Mouse (Mus musculus): ENCODE results near the gene Agtpbp1.
"Not testable (repeated sequence)": the region's sequence is repeated elsewhere in the genome, so short reads cannot be mapped to it uniquely, and the experiment has no call there.

The Agtpbp1 gene

DNA sequence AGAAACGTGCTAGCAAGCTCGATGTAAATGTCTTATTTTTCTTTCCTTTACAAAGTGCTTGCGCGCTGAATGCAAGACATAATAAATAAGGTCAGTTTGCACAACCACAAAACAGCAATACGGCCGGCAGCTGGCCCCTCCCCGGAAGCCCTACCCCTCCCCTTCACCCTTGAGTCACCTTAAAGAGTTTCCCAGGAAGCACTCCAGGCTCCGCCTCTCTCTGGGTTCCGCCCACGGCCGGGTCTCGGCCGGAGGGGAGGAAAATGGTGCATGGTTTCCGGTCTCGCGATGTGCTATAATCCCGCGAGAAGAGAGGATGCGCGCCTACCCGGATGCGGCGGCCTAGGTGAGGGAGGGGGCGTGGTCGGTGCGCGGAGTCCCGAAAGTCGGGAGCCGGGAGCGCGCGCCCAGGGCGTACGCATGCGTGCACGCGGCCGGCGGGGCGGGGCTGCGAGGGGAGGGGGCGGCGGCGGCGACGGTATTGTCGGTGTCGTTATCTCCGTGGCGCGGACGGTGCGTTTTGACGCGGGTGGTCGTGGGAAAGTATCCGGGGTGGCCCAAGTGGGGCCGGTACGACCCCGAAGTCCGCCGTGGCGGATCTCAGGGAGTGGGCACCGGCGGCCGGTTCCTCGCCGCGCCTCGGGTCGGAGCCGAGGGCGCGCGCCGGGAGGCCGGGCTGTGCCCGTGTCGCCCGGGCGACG, at the start of gene Agtpbp1, which contains the start of gene Naa35:
Gene Agtpbp1, minus strand, starts transcription at position 281 of the 701 bp plus-strand sequence.
Gene Naa35, plus strand, starts transcription at position 313 of the 701 bp plus-strand sequence.
- DNase-seq (ENCODE audit: low spot score in 2 of 2): peak; percentile 98 to 99

- DNase-seq (ENCODE audit: low spot score in 2 of 2): no peak
Observed at GRCm38 (mm10) chr13:59634637-59635036, 49.6 kb upstream of the Agtpbp1 start.

GRCm38 (mm10) chr13:59626739-59627138, 41.7 kb upstream of the Agtpbp1 start:
- no peak for DNase-seq (ENCODE audit: low spot score in 2 of 2)

- no peak for DNase-seq (ENCODE audit: low spot score in 2 of 2)
Observed at GRCm38 (mm10) chr13:59624903-59625302, 39.9 kb upstream of the Agtpbp1 start.

- no peak for DNase-seq (ENCODE audit: low spot score in 2 of 2)
Observed at GRCm38 (mm10) chr13:59624389-59624788, 39.4 kb upstream of the Agtpbp1 start.

DNA sequence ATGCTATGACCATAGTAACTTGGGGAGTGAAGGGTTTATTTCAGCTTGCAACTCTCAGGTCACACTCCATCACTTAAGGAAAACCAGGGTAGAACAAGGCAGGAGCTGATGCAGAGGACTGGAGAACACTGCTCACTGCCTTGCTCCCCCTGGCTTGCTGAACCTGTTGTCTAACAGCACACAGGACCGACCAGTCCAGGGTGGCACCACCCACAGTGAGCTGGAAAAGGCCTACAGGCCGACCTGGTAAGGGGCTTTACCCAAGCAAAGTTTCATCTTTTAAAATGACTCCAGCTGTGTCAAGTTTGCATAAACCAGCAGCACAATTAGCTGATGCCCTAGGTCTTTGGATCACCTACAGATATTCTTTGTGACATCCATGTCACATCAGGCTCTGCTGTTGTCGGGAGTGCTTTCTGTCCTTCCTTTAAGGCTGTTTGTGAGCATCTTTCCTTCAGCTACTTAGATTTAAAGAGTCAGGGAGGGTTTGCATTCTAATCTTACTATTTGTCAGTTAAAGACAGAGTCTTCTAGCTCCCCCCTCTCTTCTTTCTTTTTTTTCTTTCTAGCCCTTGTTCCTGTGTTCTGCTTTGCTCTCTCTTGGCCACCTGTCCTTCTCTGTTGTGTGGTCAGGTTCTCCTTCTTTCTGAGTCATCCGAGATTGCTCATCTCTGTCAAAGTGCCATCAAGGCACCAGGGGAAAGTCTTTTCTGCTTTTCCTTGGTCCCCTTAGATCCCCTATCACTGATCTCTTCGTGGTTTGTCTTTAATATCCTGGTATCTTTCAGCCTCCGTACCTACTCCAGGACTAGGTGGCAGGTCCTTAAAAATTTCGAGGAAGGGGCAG, 36.8 kb upstream of the Agtpbp1 start:
- no peak for DNase-seq (ENCODE audit: low spot score in 2 of 2)

GRCm38 (mm10) chr13:59618463-59618862, 33.4 kb upstream of the Agtpbp1 start:
- DNase-seq (ENCODE audit: low spot score in 2 of 2): no peak

GRCm38 (mm10) chr13:59615554-59615953, 30.5 kb upstream of the Agtpbp1 start:
- DNase-seq (ENCODE audit: low spot score in 2 of 2): no peak

DNA sequence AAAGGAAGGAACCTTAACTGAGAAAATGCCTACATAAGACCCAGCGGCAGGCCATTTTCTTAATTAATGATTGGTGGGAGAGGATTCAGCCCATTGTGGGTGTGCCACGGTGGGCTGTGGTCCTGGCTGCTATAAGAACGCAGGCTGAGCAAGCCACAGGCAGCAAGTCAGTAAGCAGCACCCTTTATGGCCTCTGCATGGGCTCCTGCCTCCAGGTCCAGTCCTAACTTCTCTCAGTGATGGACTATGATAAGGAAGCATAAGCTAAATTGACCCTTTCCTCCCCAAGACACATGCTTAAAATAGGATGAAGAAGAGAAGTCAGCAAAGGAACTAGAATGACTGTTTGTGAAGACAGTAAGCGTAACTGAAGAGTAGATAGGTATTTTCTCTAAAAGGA, 30.1 kb upstream of the Agtpbp1 start:
- DNase-seq (ENCODE audit: low spot score in 2 of 2): no peak

DNA sequence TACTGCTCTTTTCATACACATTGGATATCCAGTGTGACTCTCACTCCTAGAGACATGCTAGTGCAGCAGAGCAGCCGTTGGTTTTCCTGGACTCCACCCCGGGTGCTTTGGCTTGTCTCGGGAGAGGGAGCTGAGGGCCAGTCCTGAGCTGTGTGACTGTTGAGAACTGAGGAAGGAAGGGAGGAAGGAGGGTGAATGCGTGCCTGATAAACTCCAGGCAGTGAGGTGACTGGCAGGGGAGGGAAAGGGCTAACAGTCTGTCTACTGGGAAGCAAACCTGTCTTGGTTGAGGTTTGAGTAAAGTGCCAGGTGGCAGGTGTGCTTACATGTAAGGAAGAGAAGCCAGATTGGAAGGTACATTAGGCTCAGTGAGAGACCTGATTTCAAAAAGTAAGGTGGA, 28.8 kb upstream of the Agtpbp1 start:
- no peak for DNase-seq (ENCODE audit: low spot score in 2 of 2)

DNA sequence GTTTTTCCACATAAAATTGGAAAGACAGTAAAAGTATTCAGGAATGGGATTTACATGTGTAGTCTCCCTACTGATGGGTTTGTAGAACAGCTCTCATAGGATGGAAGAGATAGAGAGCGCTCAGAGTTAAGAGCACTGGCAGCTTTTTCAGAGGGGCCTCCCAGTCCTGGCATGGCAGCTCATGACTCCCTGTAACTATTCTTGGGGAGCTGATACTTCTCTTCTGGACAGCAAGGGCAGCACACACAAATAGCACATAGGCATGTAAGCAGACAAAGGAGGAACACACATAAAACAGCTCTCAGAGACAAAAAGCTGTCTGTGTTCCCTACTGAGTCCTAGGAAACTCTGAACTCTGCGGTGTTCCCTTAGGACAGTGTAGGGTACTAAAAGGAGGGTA, 25.4 kb upstream of the Agtpbp1 start:
- DNase-seq (ENCODE audit: low spot score in 2 of 2): no peak

- DNase-seq (ENCODE audit: low spot score in 2 of 2): no peak
Observed at GRCm38 (mm10) chr13:59609885-59610284, 24.9 kb upstream of the Agtpbp1 start.

DNA sequence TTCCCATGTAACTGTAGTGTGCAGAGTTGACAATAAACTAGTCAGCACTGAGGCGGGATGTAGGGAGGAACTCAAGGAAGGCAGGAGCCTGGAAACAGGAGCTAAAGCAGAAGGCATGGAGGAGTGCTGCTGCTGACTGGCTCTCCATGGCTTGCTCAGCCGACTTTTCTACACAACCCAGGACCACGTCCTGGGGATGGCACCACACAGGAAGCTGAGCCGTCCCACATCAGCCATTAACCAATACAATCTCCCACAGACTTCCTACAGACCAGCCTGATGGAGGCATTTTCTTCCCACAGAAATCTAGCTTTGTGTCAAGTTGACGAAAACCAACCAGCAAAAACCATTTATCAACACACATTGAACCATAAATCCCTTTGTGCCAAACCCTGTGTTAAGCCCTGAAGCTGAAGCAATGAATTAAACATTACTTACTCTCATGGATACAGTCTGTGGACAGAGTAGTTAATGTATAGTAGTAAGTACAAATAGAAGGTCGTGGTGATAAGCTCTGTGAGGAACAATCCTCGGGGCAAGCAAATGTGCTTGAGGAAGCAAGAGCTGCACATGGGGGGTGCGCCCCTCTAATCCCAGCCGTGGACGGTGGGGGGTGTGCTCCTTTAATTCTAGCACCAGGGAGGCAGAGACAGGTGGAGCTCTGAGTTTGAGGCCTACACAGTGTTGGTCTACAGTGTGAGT, 20.3 kb upstream of the Agtpbp1 start:
- DNase-seq (ENCODE audit: low spot score in 2 of 2): no peak

GRCm38 (mm10) chr13:59604511-59604910, 19.5 kb upstream of the Agtpbp1 start:
- no peak for DNase-seq (ENCODE audit: low spot score in 2 of 2)

GRCm38 (mm10) chr13:59603096-59603495, 18.1 kb upstream of the Agtpbp1 start:
- no peak for DNase-seq (ENCODE audit: low spot score in 2 of 2)

DNA sequence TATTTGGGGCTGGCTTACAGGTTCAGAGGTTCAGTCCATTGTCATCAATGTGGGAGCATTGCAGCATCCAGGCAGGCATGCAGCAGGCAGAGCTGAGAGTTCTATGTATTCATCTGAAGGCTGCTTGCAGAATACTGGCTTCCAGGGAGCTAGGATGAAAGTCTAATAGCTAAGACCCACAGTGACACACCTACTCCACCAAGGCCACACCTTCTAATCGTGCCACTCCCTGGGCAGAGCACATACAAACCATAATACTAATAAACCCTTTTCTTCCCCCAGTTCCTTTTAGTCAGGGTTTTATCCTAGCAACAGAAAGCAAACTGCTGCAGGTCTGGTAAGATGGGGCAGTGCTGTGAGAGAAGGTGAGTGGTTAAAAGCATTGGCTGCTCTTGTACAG, 7.6 kb upstream of the Agtpbp1 start:
- no peak for DNase-seq (ENCODE audit: low spot score in 2 of 2)

GRCm38 (mm10) chr13:59592058-59592457, 7.0 kb upstream of the Agtpbp1 start:
- DNase-seq (ENCODE audit: low spot score in 2 of 2): not testable (repeated sequence)

DNA sequence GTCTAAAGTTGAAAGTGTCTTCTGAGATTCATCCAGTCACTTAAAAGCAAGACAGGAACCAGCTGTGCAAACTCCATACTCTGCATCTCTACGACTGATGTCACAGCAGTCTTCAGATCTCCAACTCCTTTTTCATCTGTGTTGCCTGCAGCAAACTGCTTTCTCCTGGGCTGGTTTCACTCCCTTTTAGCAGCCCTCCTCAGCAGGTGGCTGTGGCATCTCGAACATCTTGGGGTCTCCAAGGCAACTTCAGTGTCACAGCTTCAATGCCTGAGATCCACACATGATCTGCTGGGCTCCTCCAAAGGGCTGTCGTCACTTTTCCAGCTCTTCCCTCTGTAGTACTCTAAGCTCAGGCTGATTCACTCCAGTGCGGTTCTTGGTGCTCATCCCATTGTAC, 5.7 kb upstream of the Agtpbp1 start:
- DNase-seq (ENCODE audit: low spot score in 2 of 2): no peak

DNA sequence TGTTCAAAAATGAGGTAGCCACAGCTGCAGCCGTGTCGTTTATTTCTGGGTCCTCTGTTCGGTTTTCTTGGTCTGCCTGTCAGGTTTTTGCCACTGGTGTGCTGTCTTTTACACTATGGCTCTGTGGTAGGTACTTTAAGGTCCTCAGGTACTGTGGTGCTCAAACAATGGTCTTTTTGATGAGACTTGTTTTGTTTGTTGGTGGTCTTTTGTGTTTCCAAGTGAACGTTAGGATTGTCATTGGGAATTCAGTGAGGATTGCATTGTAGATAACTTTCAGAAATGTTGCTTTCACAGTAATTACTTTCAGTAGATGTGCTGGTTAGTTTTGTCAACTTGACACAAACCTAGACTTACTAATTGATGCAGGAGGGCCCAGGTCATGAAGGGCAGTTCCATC, 4.6 kb upstream of the Agtpbp1 start:
- DNase-seq (ENCODE audit: low spot score in 2 of 2): no peak

GRCm38 (mm10) chr13:59587201-59587600, 2.2 kb upstream of the Agtpbp1 start:
- no peak for DNase-seq (ENCODE audit: low spot score in 2 of 2)

GRCm38 (mm10) chr13:59585648-59586005, 600 bp upstream of the Agtpbp1 start:
- peak; percentile 20 to 32 for DNase-seq (ENCODE audit: low spot score in 2 of 2)

GRCm38 (mm10) chr13:59584481-59584880, 546 bp downstream of the Agtpbp1 start:
- DNase-seq (ENCODE audit: low spot score in 2 of 2): peak; percentile 15 to 22

Data from frontal cortex, postnatal 14 days (tissue).